Mouse (Mus musculus) lung, adult 2 months (tissue): ENCODE results near the gene Nudt16l1. TPM values are rescaled to one million over a fixed set of nuclear protein-coding genes. Genes with fewer than 3 reads are reported as not detected.

Experiments used
- DNase-seq: peaks from one replicate; pipeline ENCODE4 v3.0.0; 2022
- H3K4me1 ChIP-seq: fragments of 200-500 bp; 2 replicates; pipeline ENCODE4 v1.6.1; 2011; ENCODE audit warnings: low read length; ENCODE audit not compliant: control insufficient read depth, insufficient read depth
- H3K4me3 ChIP-seq: fragments of 200-500 bp; replicated peaks from 2 replicates; pipeline ENCODE3; 2011; ENCODE audit warnings: low read depth, mild to moderate bottlenecking, control low read depth, low read length; ENCODE audit errors: extremely low read depth
- CTCF ChIP-seq: fragments of 200-500 bp; IDR thresholded peaks from 2 replicates; pipeline ENCODE4 v1.5.1; 2011; ENCODE audit warnings: mild to moderate bottlenecking, low read length, control low read depth; ENCODE audit not compliant: insufficient read depth
- POLR2A ChIP-seq: fragments of 200-500 bp; IDR thresholded peaks from 2 replicates; pipeline ENCODE4 v1.6.1; 2011; ENCODE audit warnings: low read depth, mild to moderate bottlenecking, control low read depth, low read length, borderline replicate concordance; ENCODE audit errors: extremely low read depth
- WGBS: fragments of 180-500 bp; shearing (Covaris S2); methylation state at CpG from one replicate; pipeline ENCODE4 v1.1.7; 2018; 5-methylcytosine and 5-hydroxymethylcytosine counted together
- polyA plus RNA-seq: library from polyadenylated mRNA; depleted of rRNA; stranded (reverse); fragments of >200 nt; gene quantifications from 2 replicates; pipeline ENCODE4 v1.2.3, GENCODE M21; 2012

Gene Nudt16l1
- polyA plus RNA-seq, 1 experiment = 79.6 TPM

DNA sequence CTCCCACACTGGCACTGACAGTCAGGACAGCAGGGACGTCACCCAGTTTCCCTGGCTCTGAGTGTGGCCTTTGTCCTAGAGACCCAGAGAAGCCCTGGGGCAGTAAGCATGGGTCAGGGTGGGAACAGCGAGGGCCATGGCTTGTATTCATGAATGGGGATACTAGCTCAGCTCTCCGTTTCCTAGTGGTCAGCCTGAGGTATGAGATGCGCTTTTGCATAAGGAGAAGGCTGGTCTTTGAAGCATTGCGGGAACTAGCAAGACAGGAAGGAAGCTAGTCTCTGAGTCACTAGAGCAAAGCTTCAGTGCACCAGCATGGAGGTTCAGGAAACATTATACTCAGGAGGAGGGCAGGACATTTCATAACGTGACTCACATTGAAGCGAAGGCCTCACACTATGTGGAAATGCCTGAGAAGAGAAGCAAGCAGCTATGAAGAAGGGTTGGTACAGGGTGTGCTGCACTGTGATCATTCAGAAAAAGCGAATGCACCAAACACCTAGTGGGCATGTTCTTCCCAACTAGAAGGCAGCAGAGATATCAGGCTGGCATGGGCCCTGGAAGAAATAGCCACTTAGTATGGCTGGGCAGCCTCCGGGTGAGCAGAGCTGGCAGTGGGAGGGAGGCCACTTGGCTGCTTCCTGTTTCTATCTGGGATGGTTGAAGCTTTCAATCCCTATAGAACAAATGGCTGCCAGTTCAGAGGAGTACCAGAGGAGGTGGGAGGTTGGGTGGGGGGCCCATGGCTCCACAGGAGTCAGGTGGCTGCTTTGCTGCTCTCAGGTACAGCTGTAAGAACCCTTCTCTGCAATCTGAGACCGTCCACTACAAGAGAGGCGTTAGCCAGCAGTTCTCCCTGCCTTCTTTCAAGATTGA is 25.4 kb upstream of the Nudt16l1 start:
- Histone ChIP-seq H3K4me1 (peaks cover 13% of the 10 kb centered on the region), H3K4me3 (peak overlapping the region; percentile 1)
- TF ChIP-seq CTCF (no peak), POLR2A (no peak)
- 38% methylated on average over 11 of the region's 11 CpGs for WGBS
- DNase-seq = no peak

DNA sequence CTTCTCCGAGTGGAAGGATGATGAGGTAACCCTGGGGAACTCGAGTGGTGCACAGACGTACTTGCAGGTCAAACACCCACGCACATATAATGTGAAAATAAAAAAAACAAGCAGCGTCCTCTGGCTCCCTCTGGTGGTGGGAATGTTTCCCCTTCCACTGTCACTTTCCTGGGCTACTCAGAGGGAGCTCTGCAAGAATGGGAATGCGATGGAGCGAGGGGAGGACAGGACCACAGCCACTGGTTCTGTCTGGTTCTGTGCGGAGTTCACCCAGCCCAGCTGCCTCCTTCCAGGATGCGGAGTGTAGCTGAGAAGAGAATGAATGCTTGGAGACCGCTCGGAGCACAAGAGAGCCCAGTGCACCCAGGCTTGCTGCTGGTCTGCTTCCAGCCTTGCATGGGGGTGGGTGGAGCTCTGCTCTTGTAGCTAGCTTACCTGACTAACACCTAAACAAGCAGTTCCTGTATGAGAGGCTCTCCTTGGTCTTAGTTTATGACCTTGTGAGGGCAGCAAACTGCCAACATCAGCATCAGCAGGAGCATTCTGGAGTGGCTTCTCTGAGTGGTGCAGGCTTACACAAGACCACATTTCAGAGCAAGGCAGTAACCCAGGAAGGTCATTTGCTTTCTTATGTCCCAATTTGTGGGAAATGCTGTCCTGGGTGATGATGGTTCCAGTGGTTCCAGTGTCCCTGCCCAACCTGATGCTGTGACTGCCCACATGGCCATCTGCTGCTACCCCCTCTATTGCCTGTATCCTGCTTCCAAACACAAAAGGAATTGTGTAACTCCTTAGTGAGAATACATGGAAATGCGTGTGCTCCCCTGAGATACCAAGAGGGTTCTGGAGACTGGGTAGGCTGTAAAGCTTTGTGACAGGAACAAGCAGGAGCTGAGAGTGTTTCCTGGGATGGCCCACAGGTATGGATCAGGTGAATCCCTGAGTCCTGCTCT is 24.5 kb upstream of the Nudt16l1 start:
- peak; percentile 92 for DNase-seq
- TF ChIP-seq POLR2A (no peak), CTCF (peak; percentile 87)
- 25% methylated on average over 12 of the region's 12 CpGs for WGBS
- Histone ChIP-seq H3K4me3 (peak overlapping the region; percentile 1), H3K4me1 (peaks cover 13% of the 10 kb centered on the region)

DNA sequence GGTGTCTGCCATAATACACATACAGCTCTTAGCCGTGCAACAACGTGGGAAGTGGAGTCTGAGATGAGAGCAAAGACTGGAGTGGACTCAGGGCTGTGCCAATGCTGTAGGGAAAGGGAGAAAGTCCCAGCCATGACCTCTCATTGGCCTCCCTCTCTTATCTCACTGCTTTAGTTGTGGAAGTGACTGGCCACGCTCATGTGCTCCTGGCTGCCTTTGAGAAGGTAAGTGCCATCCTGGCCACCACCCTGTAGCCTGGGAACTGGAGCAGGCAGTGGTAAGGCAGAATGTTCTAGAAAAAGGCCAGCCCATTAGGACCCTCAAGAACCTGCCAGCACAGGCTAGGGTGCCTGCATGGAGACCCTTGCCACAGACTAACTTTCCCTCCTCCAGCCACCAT is 22.6 kb upstream of the Nudt16l1 start:
- DNase-seq = no peak
- Histone ChIP-seq H3K4me1 (peaks cover 18% of the 10 kb centered on the region), H3K4me3 (no peak overlapping the region)
- WGBS = 65% methylated on average over 3 of the region's 3 CpGs
- no peak for TF ChIP-seq POLR2A
- no peak for TF ChIP-seq CTCF

DNA sequence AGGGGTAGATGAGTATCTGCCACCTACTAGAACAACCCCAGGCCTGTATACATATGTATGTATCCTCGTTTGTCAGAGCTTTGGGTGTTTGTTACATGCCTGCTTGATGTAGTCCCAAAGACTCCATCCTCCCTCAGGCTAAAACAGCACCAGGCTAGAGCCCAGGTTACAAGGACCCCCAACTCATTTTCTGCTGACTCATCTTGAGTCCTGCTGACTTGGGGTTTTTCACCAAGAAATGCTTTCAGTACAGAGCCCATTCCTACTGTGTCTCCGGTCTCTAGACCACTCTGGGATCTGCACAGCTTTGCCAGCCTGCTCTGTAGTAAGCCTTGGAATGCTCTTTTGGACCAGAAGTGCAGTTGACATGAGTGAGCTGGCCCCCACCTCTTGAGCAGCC is 22.0 kb upstream of the Nudt16l1 start:
- H3K4me3 ChIP-seq = no peak overlapping the region
- peaks cover 20% of the 10 kb centered on the region for H3K4me1 ChIP-seq
- no peak for TF ChIP-seq CTCF
- no peak for TF ChIP-seq POLR2A
- no peak for DNase-seq
- 79% methylated on average over 2 of the region's 2 CpGs for WGBS

DNA sequence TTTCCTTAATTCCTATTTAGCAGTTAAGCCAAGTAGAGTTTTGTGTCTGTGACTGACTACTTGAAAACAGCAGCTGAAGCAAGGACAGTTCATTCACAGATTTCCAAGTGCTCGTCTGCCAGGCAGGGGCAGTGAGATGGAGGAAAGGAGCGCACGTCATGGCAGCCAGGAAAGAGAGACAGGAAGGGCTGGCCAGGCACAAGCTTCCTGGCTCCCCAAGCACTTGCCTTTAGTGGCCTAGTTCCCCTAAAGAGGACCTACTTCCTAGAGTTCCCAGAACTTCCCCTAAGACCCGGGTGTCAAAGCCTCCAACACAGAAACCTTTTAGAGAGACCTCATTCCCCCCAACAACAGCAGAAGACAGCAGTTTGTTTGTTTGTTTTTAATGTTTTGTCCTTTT is 18.0 kb upstream of the Nudt16l1 start:
- DNase-seq = no peak
- WGBS = 42% methylated on average over 4 of the region's 4 CpGs
- Histone ChIP-seq H3K4me1 (peaks cover 7% of the 10 kb centered on the region; the same call in 1 of the 2 replicates), H3K4me3 (no peak overlapping the region)
- TF ChIP-seq POLR2A (no peak), CTCF (no peak)

DNA sequence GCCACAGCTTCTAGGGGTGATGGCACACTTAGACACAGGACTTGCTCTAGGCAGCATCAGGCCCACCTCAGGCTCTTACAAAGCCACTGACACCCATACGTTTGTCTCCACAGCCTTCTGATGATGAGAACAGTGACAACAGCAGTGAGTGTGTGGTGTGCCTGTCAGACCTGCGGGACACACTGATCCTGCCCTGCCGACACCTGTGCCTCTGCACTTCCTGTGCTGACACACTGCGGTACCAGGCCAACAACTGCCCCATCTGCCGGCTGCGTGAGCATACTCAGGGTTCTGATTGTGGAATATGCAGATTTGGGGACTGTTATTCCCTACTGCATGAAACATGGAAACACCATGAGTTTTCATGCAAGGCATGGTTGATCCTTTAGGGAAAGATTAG is 16.1 kb upstream of the Nudt16l1 start:
- H3K4me1 ChIP-seq = peaks cover 7% of the 10 kb centered on the region; the same call in 1 of the 2 replicates
- 84% methylated on average over 6 of the region's 6 CpGs for WGBS
- no peak for DNase-seq
- H3K4me3 ChIP-seq = no peak overlapping the region
- TF ChIP-seq POLR2A = no peak
- no peak for TF ChIP-seq CTCF

DNA sequence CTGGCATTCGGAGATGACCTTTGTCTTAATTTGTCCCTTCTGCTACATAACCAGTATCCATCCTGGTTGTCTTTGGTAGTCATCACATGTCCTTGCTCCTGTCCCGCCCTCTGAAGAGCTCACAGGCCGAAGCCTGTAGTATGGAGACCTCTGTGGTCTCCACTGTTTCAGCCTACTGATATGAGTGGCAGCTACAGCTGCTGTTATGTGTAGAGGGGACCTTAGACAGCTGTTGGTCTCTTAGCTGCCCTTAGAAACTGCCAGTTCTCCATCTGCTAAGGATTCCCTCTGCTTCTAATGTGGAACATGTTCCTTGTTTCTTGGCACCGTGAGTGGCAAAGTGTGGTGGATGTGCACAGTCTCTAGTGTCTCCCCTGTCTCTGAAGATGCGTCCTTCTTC is 14.6 kb upstream of the Nudt16l1 start:
- WGBS = 92% methylated on average over 5 of the region's 5 CpGs
- DNase-seq = no peak
- Histone ChIP-seq H3K4me3 (no peak overlapping the region), H3K4me1 (peaks cover 7% of the 10 kb centered on the region; the same call in 1 of the 2 replicates)
- TF ChIP-seq POLR2A (no peak), CTCF (no peak)

DNA sequence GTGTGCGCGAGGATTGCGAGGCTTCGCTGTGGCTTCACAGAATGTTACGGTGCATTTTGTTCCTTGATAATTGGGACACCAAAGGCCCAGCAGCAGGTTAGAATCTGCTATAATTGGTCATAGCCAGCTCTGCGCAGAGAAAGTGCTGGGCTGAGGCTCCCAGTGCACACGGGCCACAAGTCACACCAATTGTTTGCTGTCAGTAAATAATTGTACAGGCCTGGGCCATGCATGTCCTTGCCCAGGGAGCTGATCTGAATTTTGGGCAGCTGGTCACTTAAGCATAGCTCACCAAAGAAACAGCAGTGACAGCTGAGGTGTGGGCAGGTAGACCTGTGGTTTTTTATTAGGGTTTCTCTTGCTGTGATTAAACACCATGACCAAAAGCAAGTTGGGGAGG is 10.6 kb upstream of the Nudt16l1 start:
- TF ChIP-seq POLR2A (no peak), CTCF (no peak)
- WGBS = 88% methylated on average over 7 of the region's 7 CpGs

DNA sequence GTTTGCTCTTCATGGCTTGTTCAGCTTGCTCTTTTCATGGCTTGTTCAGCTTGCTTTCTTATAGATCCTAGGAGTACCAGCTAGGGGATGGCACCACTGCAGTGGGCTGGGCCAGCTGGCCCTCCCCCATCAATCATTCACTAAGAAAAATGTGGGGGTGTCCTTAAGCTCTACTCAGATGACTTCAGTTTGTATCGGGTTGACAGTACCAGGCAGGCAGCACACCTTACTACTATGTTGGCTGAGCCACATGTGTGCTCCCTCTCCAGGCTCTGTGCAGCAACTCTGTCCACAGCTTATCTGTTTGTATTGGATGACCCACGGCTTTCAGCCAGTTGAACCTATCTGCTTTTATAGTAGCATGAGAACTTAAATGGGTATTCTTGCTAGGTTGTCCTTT is 10.1 kb upstream of the Nudt16l1 start:
- no peak for TF ChIP-seq POLR2A
- Histone ChIP-seq H3K4me1 (no peaks in the 10 kb centered on the region), H3K4me3 (no peak overlapping the region)
- 74% methylated on average over 2 of the region's 2 CpGs for WGBS
- no peak for DNase-seq

More for the DNA sequence above, 10.6 kb upstream of the Nudt16l1 start:
- DNase-seq = no peak
- Histone ChIP-seq H3K4me1 (no peaks in the 10 kb centered on the region), H3K4me3 (no peak overlapping the region)
